Mouse (Mus musculus) kidney, postnatal 14 days (tissue): ENCODE results near the gene Gch1.

Source experiments
- DNase-seq: peaks from one replicate; pipeline ENCODE4 v3.0.0; 2022; ENCODE audit warnings: mixed read lengths

Gch1 gene

GRCm38 (mm10) chr14:47205270-47205972 lies 16.2 kb upstream of the Gch1 start:
- no peak for DNase-seq

- no peak for DNase-seq
Observed at GRCm38 (mm10) chr14:47197340-47197739, 8.1 kb upstream of the Gch1 start.

- DNase-seq, result no peak
Observed at GRCm38 (mm10) chr14:47196711-47197110, 7.5 kb upstream of the Gch1 start.

- DNase-seq, result no peak
Observed at GRCm38 (mm10) chr14:47194096-47194495, 4.9 kb upstream of the Gch1 start.

GRCm38 (mm10) chr14:47193506-47193905 lies 4.3 kb upstream of the Gch1 start:
- no peak for DNase-seq

- DNase-seq, result no peak
Observed at GRCm38 (mm10) chr14:47191861-47192260, 2.6 kb upstream of the Gch1 start.

- no peak for DNase-seq
Observed at GRCm38 (mm10) chr14:47190626-47191025, 1.4 kb upstream of the Gch1 start.

- DNase-seq, result no peak
Observed at GRCm38 (mm10) chr14:47189635-47189955, 382 bp upstream of the Gch1 start.

GRCm38 (mm10) chr14:47188475-47188847 lies 752 bp downstream of the Gch1 start:
- no peak for DNase-seq

- peak; percentile 16 for DNase-seq
Observed at GRCm38 (mm10) chr14:47187666-47188360, 1.4 kb downstream of the Gch1 start.

GRCm38 (mm10) chr14:47187261-47187660 lies 2.0 kb downstream of the Gch1 start:
- DNase-seq, result no peak

GRCm38 (mm10) chr14:47186561-47186960 lies 2.7 kb downstream of the Gch1 start:
- DNase-seq, result no peak

- DNase-seq, result peak; percentile 62
Observed at GRCm38 (mm10) chr14:47181497-47182290, 7.5 kb downstream of the Gch1 start.

- no peak for DNase-seq
Observed at GRCm38 (mm10) chr14:47178851-47179250, 10.4 kb downstream of the Gch1 start.

- peak; percentile 22 for DNase-seq
Observed at GRCm38 (mm10) chr14:47177846-47178414, 11.3 kb downstream of the Gch1 start.

- DNase-seq, result no peak
Observed at GRCm38 (mm10) chr14:47176226-47176625, 13.0 kb downstream of the Gch1 start.

GRCm38 (mm10) chr14:47175136-47175535 lies 14.1 kb downstream of the Gch1 start:
- DNase-seq, result no peak

- DNase-seq, result no peak
Observed at GRCm38 (mm10) chr14:47172073-47172472, 17.1 kb downstream of the Gch1 start.

GRCm38 (mm10) chr14:47170499-47171109 lies 18.6 kb downstream of the Gch1 start:
- no peak for DNase-seq

GRCm38 (mm10) chr14:47169677-47170410 lies 19.4 kb downstream of the Gch1 start:
- DNase-seq, result no peak

- no peak for DNase-seq
Observed at GRCm38 (mm10) chr14:47165741-47166140, 23.5 kb downstream of the Gch1 start.

GRCm38 (mm10) chr14:47165117-47165516 lies 24.1 kb downstream of the Gch1 start:
- no peak for DNase-seq
